Mouse (Mus musculus) CH12.LX (cell line): ENCODE data around the gene Gm20388.

Experiments used
- HCFC1 ChIP-seq: IDR thresholded peaks from 2 replicates; pipeline ENCODE4 v1.6.1; 2012; ENCODE audit warnings: low read depth, mild to moderate bottlenecking, inconsistent platforms, low read length, improper control_type of control experiment
- RCOR1 ChIP-seq: conservative IDR thresholded peaks from 2 replicates; pipeline ENCODE4 v1.6.1; 2012; ENCODE audit warnings: low read depth, mild to moderate bottlenecking, inconsistent platforms, low read length, improper control_type of control experiment
- USF1 ChIP-seq: IDR thresholded peaks from 2 replicates; pipeline ENCODE4 v1.6.1; 2014; ENCODE audit warnings: low read depth, mild to moderate bottlenecking, inconsistent platforms, low read length, improper control_type of control experiment

DNA sequence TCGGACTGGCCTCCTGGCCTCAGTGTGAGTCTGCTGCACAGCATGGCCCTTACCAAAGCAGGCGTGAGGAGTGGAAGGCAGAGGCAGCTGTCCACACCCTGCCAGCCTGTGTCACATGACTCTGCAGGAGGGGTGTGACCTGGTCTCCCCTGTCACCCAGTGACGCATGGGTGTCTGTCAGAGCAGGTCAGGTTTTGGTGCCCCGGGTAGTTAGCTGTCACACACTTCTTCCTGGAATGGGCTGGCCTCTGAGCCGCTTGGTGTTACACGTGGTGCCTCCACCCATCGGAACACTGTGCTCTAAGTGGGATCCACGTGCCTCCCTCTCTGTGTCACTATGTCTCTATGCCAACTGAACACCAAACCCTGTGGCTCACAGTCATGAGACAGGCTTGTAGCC lies 4355.2 kb downstream of the Gm20388 start:
- TF ChIP-seq HCFC1 (no peak), RCOR1 (no peak), USF1 (peak; percentile 44)
